Mouse (Mus musculus) kidney, adult 11 months (tissue): ENCODE data around the gene Nub1.
A peak's percentile ranks its signal among the peaks of the same experiment; 100 is the strongest.
"Not testable (repeated sequence)": the region's sequence is repeated elsewhere in the genome, so short reads cannot be mapped to it uniquely, and the experiment has no call there.

Experiments used
- DNase-seq: peaks from one replicate; pipeline ENCODE4 v3.0.0; 2022

Gene Nub1

DNA sequence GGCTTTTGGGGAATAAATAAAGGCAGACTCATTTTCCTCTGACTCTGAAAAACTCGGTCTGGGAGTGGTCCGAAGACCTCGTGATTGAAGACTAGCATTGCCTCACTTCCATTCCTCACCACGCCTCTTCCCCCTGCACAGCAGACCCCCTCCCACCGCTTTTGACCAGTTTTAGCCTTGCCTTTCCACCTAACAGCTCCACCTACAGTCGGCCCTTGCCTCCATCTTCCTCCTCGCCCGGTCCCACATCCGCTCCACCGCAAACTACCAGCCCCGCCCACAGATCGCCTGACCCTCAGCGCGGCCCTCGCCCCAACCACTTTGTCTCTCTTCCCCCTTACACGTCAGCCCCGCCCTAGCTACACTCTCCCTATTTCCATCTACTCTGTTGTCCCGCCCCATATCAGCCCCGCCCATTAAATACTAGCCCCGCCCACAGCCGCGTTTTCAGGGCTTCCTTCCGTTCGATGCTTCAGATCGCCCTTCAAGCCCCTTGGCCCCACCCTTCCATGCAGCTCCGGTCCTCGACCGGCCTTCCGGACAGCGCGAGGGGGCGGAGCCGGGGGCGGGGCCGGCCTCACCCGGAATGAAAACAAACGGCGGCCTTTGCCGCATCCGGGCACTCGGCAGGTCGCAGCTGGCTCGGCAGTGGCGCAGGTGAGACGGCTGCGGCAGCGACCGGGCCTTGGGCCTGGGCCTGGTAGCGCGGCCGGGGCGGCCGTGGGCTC lies at the start of gene Nub1:
TSS of gene Nub1 (plus strand) at position 167 of the 728 bp plus-strand sequence.
- peak; percentile 98 for DNase-seq

DNA sequence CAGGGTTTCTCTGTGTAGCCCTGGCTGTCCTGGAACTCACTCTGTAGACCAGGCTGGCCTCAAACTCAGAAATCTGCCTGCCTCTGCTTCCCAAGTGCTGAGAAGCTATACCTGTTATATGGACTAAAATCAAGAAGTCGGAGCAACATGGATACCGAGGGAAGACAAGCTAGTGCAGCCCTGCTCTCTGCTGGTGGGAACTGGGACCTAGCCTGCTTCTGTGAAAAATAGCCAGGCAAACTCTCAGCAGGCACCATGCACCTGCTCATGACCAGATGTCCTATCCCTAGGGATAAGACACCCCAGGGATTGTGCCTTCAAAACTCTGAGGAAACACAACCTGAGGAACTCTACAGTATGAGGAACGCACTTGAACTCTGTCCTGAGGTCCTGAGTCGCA lies 48.3 kb upstream of the Nub1 start:
- no peak for DNase-seq

DNA sequence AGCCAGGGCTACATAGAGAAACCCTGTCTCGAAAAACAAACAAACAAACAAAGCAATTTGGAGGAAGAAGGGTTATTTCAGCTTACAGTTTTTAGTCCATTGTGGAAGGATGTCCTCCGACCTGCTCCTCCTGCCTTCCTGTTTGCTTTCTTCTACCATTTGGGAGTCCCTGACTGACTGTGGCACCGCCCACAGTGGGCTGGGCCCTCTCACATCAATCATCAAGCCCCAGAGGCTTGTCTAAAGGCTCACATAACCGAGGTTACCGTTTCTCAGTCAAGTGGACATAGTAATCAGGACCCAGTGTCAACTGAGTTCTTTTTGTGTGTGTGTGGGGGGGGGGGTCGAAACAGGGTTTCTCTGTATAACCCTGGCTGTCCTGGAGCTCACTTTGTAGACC lies 47.2 kb upstream of the Nub1 start:
- DNase-seq: no peak

DNA sequence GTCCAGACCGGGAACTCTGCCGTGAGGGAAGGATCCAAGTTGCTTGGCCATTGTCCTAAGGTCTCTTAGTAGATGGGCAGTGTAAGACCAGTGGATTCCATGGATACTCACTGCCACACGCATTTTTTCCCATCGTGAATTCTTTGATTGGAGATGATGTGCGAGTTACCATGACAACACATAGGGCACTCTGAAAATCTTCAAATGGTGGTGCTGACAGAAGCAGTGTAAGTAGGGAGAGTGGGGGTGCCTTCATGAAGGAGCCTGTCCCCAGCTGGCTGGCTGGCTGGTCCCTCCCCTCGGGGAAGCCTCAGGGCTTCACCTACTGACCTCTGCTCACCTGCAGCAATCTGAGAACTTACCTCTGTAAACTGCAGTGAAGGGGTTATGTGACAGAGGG lies 46.3 kb upstream of the Nub1 start:
- no peak for DNase-seq

DNA sequence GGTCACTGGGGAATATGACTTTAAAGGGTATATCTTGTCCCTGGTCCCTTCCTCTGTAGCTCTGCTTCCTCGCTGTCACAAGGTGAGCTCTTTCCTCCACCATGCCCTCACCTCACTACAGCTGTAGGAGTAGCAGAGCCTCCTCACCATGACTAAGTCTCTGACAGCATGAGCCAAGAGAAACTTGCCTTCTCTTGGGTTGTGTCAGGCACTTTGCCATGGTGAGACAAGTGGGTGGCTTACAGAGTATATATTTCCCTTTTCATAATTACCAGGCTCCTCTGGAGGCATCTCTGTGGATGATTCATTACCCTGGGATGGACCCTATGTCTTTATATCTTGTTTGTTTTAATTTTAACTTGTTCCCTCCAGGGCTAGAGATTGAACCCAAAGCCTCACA lies 39.9 kb upstream of the Nub1 start:
- DNase-seq: no peak

DNA sequence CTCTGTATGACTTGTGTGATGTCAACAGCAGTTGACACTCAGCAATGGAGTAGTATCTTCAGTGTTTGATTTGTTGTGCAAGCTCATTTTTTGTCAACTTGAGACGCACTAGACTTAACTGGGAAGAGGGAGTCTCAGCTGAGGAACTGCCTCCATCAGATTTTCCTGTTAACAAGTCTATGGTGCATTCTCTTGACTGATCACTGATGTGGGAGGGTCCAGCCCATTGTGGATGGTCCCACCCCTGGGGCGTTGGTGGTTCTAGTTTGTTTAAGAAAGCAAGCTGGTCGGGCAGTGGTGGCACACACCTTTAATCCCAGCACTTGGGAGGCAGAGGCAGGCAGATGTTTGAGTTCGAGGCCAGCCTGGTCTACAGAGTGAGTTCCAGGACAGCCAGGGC lies 36.1 kb upstream of the Nub1 start:
- no peak for DNase-seq

DNA sequence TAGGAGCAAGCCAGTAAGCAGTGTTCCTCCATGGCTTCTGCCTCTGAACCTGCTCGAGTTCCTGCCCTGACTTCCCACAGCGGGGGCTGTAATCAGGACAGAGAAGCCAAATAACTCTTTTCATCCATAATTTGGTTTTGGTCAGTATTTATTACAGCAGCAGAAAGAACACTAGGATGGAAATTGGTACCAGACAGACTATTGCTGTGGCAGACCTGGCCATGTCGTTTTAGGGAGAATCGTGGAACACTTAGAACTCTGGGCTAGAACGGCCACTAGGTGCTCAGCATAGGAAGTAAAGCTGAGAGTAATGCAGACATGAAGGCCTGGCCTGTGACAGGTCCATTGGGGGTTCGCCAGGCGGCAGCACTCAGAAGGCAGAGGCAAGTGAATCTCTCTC lies 35.6 kb upstream of the Nub1 start:
- DNase-seq: no peak

DNA sequence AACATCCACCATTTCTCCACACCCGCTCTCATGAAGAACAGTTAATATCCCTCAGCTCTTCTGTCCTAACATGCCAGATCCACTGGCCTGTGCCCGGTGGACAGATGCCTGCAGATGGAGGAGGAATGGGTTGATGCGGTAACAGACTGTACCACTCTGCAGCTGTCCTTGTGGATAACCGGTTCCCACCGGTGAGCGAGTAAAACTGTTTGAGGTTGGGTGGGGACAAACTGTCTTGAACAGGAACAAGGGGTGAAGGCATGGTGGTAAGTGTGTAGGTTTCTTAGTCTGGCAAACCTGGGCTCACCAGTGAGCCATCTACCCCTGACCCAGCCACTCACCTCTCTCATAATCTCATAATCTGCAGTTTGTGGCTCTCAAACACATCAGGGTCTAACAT lies 34.0 kb upstream of the Nub1 start:
- DNase-seq: no peak

DNA sequence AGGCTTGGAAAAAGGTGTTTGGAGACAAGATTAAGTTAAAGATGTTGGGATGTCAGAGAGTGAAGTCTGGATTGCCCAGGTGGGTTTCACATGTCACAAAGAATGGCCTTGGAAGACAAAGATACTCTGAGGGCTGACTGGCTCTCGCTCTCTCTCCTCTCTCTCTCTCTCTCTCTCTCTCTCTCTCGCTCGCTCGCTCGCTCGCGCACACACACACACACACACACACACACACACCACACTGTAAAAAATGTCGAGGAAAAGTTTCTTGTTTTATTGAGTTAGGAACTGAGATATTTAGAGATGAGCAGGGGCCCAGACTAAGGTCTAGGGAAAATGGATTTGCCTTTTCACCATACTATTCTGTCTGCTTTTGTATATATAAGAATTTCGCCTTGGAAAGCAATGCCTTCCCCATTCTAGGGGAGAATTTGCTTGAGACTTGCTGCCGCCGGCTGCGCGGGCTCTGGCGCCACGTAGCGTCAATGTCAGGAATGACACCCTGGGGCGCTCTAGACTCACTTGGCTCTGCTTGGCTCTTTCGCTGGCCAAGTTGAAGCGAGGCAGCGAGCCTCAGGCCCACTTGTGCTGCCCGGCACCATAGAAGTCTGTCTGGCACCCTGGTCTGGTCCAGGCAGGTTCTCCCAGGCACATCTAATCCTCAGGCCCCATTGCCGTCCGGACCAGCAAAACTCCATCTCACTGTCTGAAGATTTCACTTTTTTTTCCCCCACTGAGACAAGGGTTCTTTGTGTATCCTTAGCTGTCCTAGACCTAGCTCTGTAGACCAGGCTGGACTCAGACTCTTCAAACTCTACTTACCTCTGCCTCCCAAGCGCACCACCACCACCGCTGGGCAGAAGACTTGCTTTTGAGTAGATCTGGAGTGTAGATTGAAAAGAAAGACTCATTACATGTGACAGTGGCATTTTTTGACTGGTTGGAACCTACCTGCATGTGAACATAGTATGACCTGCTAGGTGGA lies 33.3 kb upstream of the Nub1 start:
- DNase-seq: peak; percentile 57

DNA sequence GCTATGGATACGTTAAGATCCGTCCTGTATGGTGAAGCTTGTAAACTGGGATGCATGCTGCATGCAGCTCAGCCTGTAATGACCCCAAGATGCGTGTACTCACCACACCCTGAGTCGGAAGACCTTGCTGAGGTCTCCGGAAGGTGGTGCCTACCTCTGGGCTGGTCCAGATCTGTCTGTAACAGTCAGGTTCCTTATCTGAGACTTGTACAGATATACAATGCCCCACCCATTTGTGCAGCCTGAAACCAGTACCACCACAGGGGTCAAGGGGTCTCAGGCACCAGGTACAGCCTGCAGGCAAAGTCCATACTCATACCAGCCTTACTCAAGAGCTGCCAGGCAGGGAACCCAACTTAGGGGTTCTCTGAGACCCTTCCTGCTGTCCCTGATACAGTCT lies 32.6 kb upstream of the Nub1 start:
- DNase-seq: no peak

DNA sequence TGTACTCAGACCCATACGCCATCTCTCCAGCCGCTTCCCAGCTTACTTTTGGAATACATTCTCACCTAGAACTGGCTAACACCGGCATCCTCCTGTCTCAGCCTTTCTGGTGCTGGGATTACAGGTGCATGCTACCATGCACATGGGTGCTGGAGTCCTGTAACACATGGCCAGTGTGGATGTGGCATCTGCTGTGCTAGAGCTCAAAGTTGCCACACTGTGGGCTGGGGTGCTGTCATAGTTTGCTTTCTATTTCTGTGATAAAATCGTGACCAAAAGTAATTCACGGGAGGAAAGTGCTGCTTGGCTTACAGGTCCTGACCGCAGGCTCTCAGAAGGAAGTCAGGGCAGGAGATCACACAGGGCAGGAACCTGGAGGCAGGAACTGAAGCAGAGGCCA lies 30.8 kb upstream of the Nub1 start:
- DNase-seq: no peak

DNA sequence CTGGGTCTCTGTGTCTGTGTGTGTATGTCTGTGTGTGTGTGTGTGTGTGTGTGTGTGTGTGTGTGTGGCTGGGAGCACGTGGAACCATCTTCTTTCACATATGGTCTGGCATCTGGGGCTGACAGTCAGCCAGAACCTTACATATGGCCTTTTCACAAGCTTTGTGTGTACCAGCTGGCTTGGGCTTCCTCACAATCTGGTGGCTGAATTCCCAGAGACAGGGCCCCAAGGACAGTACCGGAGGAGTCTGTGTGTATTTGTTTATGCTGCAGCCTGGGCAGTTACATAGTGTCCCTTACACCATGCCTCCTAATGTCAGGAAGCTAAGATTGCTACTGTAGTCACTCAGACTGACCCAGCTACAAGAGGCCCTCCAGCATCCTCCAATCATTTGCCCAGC lies 28.2 kb upstream of the Nub1 start:
- no peak for DNase-seq

DNA sequence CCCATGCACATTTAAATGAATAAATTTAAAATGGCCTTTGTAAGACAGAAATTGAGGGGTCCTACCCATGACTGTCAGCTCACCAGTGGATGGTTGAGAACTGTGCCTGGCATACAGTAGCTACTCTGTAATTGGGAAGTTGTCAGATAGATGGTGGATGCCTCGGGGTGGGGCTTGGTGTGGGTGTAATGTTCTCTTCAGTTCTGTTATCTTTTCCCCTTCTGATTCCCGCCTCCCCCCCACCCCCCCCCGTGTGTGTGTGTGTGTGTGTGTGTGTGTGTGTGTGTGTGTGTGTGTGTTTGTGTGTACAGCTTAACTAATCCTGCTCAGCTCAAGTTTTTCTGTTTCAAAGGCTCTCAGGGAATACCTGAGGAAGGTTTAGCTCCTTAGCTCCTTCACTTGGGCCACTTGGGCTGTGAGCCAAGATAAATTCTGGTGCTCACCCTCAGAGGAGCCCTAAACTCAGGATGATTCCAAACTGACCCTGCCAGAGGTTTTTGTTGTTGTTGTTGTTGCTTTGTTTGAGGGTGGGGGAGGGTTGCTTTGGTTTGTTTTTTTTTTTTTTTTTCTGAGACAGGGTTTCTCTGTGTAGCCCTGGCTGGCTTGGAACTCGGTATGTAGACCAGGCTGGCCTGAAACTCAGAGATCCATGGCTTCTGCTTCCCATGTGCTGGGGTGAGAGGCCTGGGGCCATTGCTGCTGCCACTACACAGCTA lies 25.5 kb upstream of the Nub1 start:
- no peak for DNase-seq

DNA sequence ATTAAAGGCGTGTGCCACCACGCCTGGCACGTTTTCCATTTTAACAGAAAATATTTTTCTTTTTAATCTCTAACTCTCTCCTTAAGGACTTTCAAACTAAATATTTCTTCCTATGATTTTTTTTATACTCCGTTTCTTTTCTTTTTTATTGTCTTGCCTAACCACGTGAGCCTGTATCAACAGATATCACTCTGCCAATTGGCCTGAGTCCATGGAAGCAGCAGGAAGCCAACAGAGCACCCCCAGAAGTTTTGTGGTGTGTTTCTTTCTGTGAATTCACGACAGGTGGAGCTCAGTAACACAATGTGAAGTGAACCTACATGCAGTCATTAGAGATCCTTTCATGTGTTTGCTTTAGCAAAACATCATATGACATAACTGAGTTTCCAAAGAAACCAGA lies 23.9 kb upstream of the Nub1 start:
- DNase-seq: no peak

DNA sequence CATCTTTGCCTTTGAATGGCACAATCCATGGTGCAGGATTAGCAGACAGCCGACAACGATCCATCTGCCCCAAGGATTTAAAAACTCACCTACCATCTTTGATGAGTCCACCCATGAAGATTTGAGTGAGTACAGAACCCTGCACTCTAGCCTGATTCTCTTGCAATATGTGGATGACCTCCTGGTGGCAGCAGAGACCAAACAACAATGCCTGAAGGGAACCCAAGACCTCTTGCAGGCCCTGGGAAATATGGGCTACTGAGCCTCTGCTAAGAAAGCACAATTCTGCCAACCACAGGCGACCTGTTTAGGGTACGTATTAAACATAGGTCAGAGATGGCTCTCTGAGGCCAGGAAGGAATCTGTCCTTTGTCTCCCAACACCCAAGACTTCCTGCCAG lies 11.1 kb upstream of the Nub1 start:
- peak; percentile 62 for DNase-seq

DNA sequence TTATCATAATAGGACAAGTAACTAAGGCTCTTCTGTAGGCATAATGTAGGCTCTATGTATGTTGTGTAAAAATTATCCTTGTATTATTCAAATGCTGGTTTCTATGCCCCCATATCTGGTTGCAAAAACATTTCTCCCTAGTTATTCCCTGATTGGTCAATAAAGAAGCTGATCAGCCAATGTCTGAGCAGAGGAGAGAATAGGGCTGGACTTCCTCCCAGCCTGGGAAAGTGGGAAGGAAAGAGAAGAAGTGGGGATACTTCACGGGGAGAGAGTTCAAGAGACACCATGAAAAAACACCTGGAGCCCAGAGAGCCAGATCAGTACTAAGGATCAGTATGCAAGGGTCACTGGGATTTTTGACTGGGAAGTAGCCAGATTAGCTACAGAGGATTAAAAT lies 3.9 kb upstream of the Nub1 start:
- no peak for DNase-seq

DNA sequence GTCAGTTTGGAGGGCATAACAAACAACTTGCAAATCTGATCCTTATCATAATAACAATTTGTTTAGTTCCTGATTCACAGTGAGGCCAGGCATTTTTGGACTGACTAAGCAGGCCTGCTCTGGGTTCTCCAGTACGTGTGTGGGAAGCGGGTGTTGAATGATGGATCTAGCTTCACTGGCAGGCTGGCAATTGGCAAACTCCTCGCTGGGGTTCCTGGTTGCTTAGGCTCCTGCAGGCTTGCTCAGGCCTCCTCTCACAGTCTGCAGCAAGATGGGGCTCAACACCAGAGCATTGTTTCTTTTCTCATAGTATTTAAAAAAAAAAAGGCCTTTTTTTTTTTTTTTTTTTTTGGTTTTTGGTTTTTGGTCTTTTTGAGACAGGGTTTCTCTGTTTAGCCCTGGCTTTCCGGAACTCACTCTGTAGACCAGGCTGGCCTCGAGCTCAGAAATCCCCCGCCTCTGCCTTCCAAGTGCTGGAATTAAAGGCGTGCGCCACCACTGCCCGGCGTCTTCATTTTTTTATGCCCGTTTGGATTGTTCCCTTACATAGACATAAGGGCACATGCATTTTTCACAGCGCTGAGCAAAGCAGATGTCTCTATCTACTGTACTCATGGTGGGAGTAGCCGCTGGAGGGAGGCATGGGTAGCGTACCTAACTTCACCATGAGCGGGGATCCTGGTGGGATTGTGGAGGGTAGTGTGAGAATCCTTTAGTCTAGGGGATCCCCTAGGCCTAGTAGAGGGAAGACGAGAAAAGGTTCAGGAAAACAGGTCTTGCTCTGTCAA lies 560 bp upstream of the Nub1 start:
- no peak for DNase-seq

DNA sequence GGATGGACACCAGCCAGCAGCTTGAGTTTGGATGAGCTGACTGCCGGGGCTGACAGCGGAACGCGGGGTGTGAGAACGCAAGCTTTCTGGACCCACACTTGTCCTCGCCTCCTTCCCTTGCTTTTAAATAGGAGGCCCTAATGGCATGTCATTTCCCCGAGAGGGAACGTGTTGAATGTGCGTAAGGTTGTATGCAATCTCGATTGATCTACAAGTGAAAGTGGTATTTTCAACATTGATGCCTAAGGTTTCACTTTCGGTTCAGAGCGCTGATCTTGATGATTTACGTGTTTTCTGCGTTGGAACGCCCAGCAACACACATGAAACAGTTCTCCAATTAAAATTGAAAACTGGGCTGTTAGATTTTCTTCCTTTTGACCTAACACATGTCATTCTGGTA lies 844 bp downstream of the Nub1 start:
- DNase-seq: no peak

DNA sequence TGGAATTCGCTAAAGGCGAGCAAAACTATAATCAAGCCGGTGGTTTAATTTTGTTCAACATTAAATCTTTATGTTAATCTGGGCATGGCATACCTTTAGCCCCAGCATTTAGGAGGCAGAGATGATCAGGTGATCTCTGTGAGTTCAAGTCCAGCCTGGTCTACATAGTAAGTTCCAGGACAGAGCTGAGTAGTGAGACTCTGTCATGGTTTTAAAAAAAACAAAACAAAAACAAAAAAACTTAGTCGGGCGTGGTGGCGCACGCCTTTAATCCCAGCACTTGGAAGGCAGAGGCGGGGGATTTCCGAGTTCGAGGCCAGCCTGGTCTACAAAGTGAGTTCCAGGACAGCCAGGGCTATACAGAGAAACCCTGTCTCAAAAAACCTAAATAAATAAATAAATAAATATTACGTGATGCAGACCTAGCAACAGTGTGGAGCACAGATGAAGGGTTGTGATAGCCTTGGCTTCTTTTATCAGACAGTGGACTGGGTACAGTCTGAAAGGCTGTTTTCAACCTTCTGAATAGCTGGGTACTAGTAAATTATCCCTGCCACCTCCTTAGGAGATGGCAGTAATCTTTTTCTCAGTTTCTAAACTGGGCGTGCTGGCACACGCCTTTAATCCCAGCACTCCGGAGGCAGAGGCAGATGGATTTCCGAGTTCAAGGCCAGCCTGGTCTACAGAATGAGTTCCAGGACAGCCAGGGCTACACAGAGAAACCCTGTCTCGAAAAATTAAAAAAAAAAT lies 1.5 kb downstream of the Nub1 start:
- DNase-seq: not testable (repeated sequence)

DNA sequence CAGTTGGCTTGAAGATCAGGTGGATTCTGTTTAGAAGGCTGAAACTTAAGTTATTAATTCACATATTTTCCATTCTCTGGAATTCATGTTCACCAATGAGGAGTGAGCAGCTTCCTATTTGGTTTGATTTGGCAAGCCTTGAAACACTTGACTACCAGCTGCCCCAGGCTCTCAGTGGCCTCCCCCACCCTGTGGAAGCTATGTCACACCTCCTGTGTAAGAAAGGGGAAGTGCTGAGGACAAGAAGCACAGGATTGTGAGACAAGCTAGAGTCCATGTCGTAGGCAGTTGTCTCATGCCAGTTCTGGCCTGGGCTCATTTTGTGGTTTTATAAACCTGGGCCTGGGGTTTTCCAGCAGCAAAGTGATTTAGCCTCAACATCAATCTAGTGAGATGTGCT lies 2.4 kb downstream of the Nub1 start:
- DNase-seq: peak; percentile 17

DNA sequence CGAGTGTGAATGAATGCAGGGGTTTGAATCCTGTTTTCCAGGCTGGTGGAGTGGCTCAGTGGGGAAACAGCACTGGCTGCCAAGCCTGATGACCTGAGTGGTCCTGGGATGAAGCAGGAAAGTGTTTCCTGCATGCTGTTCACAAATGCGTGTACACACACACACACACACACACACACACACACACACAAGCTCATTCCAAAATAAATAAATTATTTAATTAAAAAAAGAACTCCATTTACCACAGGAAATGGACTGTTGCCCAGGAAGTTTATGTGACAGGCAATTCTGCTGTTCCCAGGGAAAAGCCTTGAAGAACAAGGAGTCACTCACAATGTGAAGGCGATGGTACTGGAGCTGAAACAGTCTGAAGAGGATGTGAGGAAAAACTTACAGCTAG lies 11.4 kb downstream of the Nub1 start:
- no peak for DNase-seq

DNA sequence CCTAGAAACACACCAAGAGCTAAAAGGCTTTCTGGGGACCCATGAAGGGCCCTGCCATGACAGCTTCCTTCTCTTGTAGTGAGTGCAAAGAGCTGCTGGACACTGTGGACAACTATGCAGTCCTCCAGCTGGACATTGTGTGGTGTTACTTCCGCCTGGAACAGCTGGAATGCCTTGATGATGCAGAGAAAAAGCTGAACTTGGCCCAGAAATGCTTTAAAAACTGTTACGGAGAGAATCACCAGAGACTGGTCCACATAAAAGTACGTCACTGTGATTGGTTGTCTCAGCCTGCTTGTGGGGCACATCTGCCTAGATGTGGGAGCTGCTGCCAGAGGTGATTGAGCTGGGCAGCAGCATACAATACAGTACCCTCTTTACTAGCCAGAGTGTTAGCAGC lies 15.9 kb downstream of the Nub1 start:
- no peak for DNase-seq
